Mouse (Mus musculus): ENCODE measurements at regions not wholly inside any gene's neighbourhood (a gene's known extent, or its start where the extent isn't known, plus 50 kb on each side); places are given as distances from the start of the nearest gene placed in this dataset.

- in situ Hi-C loops (cut with MboI; ENCODE audit: low pct_ligation_motif_present, low pct_unique_long_range_greater_than_20kb, low sequenced_read_pairs): no loop called here
- no peak for DNase-seq (ENCODE audit: extremely low read depth)
- Histone ChIP-seq H3K27me3 (replicated peaks) (no peaks in the 10 kb centered on the region), H3K4me1 (ENCODE audit: control insufficient read depth in 1 of 2, insufficient read depth in 2 of 2) (peaks cover 0 to 9% of the 10 kb centered on the region in 2 experiments; a peak in 2 of 4 replicates), H3K9me3 (replicated peaks; ENCODE audit: low read length) (no peaks in the 10 kb centered on the region), H3K9ac (ENCODE audit: insufficient read depth, low read depth) (no peak overlapping the region), H3K4me2 (ENCODE audit: insufficient read depth, low read depth, poor library complexity, severe bottlenecking) (no peak overlapping the region), H3K4me3 (replicated peaks in 1 of 3; ENCODE audit: low read depth in 2 of 3, low read length in 2 of 3, poor library complexity in 1 of 3) (no peak overlapping the region), H3K79me2 (replicated peaks; ENCODE audit: control insufficient read depth, extremely low read depth, insufficient read depth, poor library complexity, severe bottlenecking) (no peaks in the 10 kb centered on the region), H3K36me3 (replicated peaks in 1 of 2; ENCODE audit: control insufficient read depth in 1 of 2, insufficient read depth in 1 of 2, low read length in 1 of 2) (no peaks in the 10 kb centered on the region), H3K27ac (ENCODE audit: insufficient read depth, low read depth) (no peak overlapping the region)
- dilution Hi-C loops (cut with MboI; ENCODE audit: extremely low pct_ligation_motif_present, extremely low pct_unique_long_range_greater_than_20kb, low sequenced_read_pairs): no loop called here
- TF ChIP-seq RCOR1 (conservative IDR thresholded peaks at IDR 0.05; ENCODE audit: low read depth, low read length) (no peak), TBP (conservative IDR thresholded peaks at IDR 0.05; ENCODE audit: low read depth, low read length) (no peak), MYC (IDR thresholded peaks at IDR 0.05; ENCODE audit: low read depth, low read length) (no peak), E2F4 (IDR thresholded peaks at IDR 0.05; ENCODE audit: insufficient replicate concordance, low read depth, low read length) (no peak), JUN (IDR thresholded peaks at IDR 0.05; ENCODE audit: insufficient read depth, low read depth, low read length) (no peak), CHD1 (IDR thresholded peaks at IDR 0.05; ENCODE audit: low read depth, low read length) (no peak), TCF12 (IDR thresholded peaks at IDR 0.05; ENCODE audit: low read depth, low read length) (no peak), ELF1 (IDR thresholded peaks at IDR 0.05; ENCODE audit: low read depth, low read length) (no peak), NRF1 (IDR thresholded peaks at IDR 0.05; ENCODE audit: low read depth, low read length) (no peak), CHD2 (IDR thresholded peaks at IDR 0.05; ENCODE audit: low read length) (no peak)
Measured at GRCm38 (mm10) chr10:44653761-44654160, 125.5 kb upstream of the Prdm1 start.

- Histone ChIP-seq H3K79me2 (replicated peaks; ENCODE audit: control insufficient read depth, extremely low read depth, insufficient read depth, poor library complexity, severe bottlenecking) (no peaks in the 10 kb centered on the region), H3K9ac (ENCODE audit: insufficient read depth, low read depth) (no peak overlapping the region), H3K36me3 (replicated peaks in 1 of 2; ENCODE audit: control insufficient read depth in 1 of 2, insufficient read depth in 1 of 2, low read length in 1 of 2) (no peaks in the 10 kb centered on the region), H3K4me3 (replicated peaks in 1 of 3; ENCODE audit: low read depth in 2 of 3, low read length in 2 of 3, poor library complexity in 1 of 3) (no peak overlapping the region), H3K27me3 (replicated peaks) (no peaks in the 10 kb centered on the region), H3K9me3 (replicated peaks; ENCODE audit: low read length) (no peaks in the 10 kb centered on the region), H3K4me1 (ENCODE audit: control insufficient read depth in 1 of 2, insufficient read depth in 2 of 2) (peaks cover 0 to 19% of the 10 kb centered on the region in 2 experiments; a peak in 2 of 4 replicates), H3K4me2 (ENCODE audit: insufficient read depth, low read depth, poor library complexity, severe bottlenecking) (no peak overlapping the region), H3K27ac (ENCODE audit: insufficient read depth, low read depth) (no peak overlapping the region)
- DNase-seq (ENCODE audit: extremely low read depth): no peak
- in situ Hi-C loops (cut with MboI; ENCODE audit: low pct_ligation_motif_present, low pct_unique_long_range_greater_than_20kb, low sequenced_read_pairs) (no loop called here), dilution Hi-C loops (cut with MboI; ENCODE audit: extremely low pct_ligation_motif_present, extremely low pct_unique_long_range_greater_than_20kb, low sequenced_read_pairs) (no loop called here)
- TF ChIP-seq BHLHE40 (IDR thresholded peaks at IDR 0.05; ENCODE audit: low read depth, low read length) (no peak), ZKSCAN1 (IDR thresholded peaks at IDR 0.05; ENCODE audit: borderline replicate concordance, low read depth, low read length) (no peak), SIN3A (IDR thresholded peaks at IDR 0.05; ENCODE audit: low read length) (no peak), GABPA (IDR thresholded peaks at IDR 0.05; ENCODE audit: insufficient replicate concordance, low read depth, low read length) (no peak), IRF4 (IDR thresholded peaks at IDR 0.05; ENCODE audit: low read depth, low read length) (no peak), USF2 (conservative IDR thresholded peaks at IDR 0.05; ENCODE audit: low read depth, low read length) (no peak), MXI1 (IDR thresholded peaks at IDR 0.05; ENCODE audit: low read depth, low read length) (no peak), RAD21 (IDR thresholded peaks at IDR 0.05; ENCODE audit: low read depth, low read length) (no peak), CHD1 (IDR thresholded peaks at IDR 0.05; ENCODE audit: low read depth, low read length) (no peak), E2F4 (IDR thresholded peaks at IDR 0.05; ENCODE audit: insufficient replicate concordance, low read depth, low read length) (no peak), TBP (conservative IDR thresholded peaks at IDR 0.05; ENCODE audit: low read depth, low read length) (no peak), UBTF (IDR thresholded peaks at IDR 0.05; ENCODE audit: low read depth, low read length) (no peak), CTCF (conservative IDR thresholded peaks at IDR 0.05 in 1 of 2, IDR thresholded peaks at IDR 0.05 in 1 of 2; ENCODE audit: low read depth in 2 of 2, low read length in 2 of 2) (no peak), JUN (IDR thresholded peaks at IDR 0.05; ENCODE audit: insufficient read depth, low read depth, low read length) (no peak), POLR2AphosphoS2 (IDR thresholded peaks at IDR 0.05; ENCODE audit: low read depth, low read length) (no peak), SMC3 (IDR thresholded peaks at IDR 0.05; ENCODE audit: low read depth, low read length) (no peak), USF1 (IDR thresholded peaks at IDR 0.05; ENCODE audit: low read depth, low read length) (no peak), ZNF384 (IDR thresholded peaks at IDR 0.05; ENCODE audit: low read depth, low read length) (no peak), JUND (conservative IDR thresholded peaks at IDR 0.05; ENCODE audit: low read depth, low read length) (no peak)
Measured at GRCm38 (mm10) chr10:44647021-44647420, 118.7 kb upstream of the Prdm1 start.

Data from CH12.LX (cell line).